Mouse (Mus musculus): ENCODE measurements around the gene Olfr1186.
"Not testable (repeated sequence)": the region's sequence is repeated elsewhere in the genome, so short reads cannot be mapped to it uniquely, and the experiment has no call there.

The Olfr1186 gene

GRCm38 (mm10) chr2:88518251-88518650 lies at the start of gene Olfr1186:
TSS of gene Olfr1186 (plus strand) at chr2:88518551.
- no peak for DNase-seq

- DNase-seq: no peak
Measured at GRCm38 (mm10) chr2:88483298-88483697, 35.1 kb upstream of the Olfr1186 start, which contains the start of gene Olfr1184. TSS of gene Olfr1184 (plus strand) at chr2:88483598.

GRCm38 (mm10) chr2:88493020-88493419 lies 25.3 kb upstream of the Olfr1186 start, which contains the start of gene Olfr1185-ps1:
TSS of gene Olfr1185-ps1 (plus strand) at chr2:88493320.
- DNase-seq: no peak

- no peak for DNase-seq
Measured at GRCm38 (mm10) chr2:88525720-88526119, 7.4 kb downstream of the Olfr1186 start.

- no peak for DNase-seq
Measured at GRCm38 (mm10) chr2:88556635-88557034, 38.3 kb downstream of the Olfr1186 start, which contains the start of gene Olfr1188. TSS of gene Olfr1188 (plus strand) at chr2:88556935.

GRCm38 (mm10) chr2:88572696-88573095 lies 54.3 kb downstream of the Olfr1186 start:
- DNase-seq: not testable (repeated sequence)

Measured in thymus, postnatal 4 days (tissue).